Mouse (Mus musculus) intestine, embryonic 14.5 days (tissue): ENCODE results near the gene Lgmn. TPM values are rescaled to one million over a fixed set of nuclear protein-coding genes. Genes with fewer than 3 reads are reported as not detected.

Experiments used
- ATAC-seq: fragments of 200-750 bp; cut with Nextera tagmentation; replicated peaks from 2 replicates; pipeline ENCODE4 v1.8.0; 2017; ENCODE audit warnings: low read depth, moderate number of reproducible peaks, moderate TSS enrichment, moderate library complexity; ENCODE audit not compliant: low FRiP score, low TSS enrichment
- DNase-seq: peaks from one replicate; pipeline ENCODE4 v3.0.0-alpha.2; 2018; ENCODE audit warnings: low spot score
- H3K27ac ChIP-seq: fragments of 300-500 bp; sonication (generic); 2 replicates; pipeline ENCODE4 v1.5.1; 2014; ENCODE audit warnings: low read depth, mild to moderate bottlenecking, control low read depth
- H3K27me3 ChIP-seq: fragments of 300-500 bp; sonication (generic); replicated peaks from 2 replicates; pipeline ENCODE4 v1.6.1; 2014; ENCODE audit warnings: low read length, control low read depth; ENCODE audit not compliant: control insufficient read depth, insufficient read depth
- H3K36me3 ChIP-seq: fragments of 300-500 bp; sonication (generic); 2 replicates; pipeline ENCODE4 v1.6.1; 2014; ENCODE audit warnings: low read length, control low read depth; ENCODE audit not compliant: control insufficient read depth, insufficient read depth
- H3K4me1 ChIP-seq: fragments of 300-500 bp; sonication (generic); replicated peaks from 2 replicates; pipeline ENCODE4 v1.6.1; 2014; ENCODE audit warnings: low read length, control low read depth, mixed read lengths; ENCODE audit not compliant: control insufficient read depth, insufficient read depth
- H3K4me2 ChIP-seq: fragments of 300-500 bp; sonication (generic); 2 replicates; pipeline ENCODE4 v1.6.1; 2014; ENCODE audit warnings: low read length
- H3K4me3 ChIP-seq: fragments of 300-500 bp; sonication (generic); 2 replicates; pipeline ENCODE4 v1.5.1; 2014; ENCODE audit warnings: low read depth, low read length, control low read depth, mixed read lengths
- H3K9ac ChIP-seq: fragments of 300-500 bp; sonication (generic); 2 replicates; pipeline ENCODE4 v1.6.1; 2014; ENCODE audit warnings: mild to moderate bottlenecking, low read length
- H3K9me3 ChIP-seq: fragments of 300-500 bp; sonication (generic); 2 replicates; pipeline ENCODE4 v1.6.1; 2016; ENCODE audit warnings: low read length, control low read depth; ENCODE audit not compliant: control insufficient read depth
- WGBS: fragments of 180-500 bp; shearing (Covaris S2); extraction: QIAGEN DNeasy Blood & Tissue Kit; methylation state at CpG from one replicate; pipeline ENCODE4 v1.1.7; 2014; 5-methylcytosine and 5-hydroxymethylcytosine counted together
- polyA plus RNA-seq: library from polyadenylated mRNA; unstranded; fragments of >200 nt; fragmentation: Nextera tagmentation; extraction: Ambion mirVana; gene quantifications from 2 replicates; pipeline ENCODE4 v1.2.1, GENCODE M21; 2014

The Lgmn gene
- polyA plus RNA-seq, 1 experiment from 2014 or later: 79.6 TPM

GRCm38 (mm10) chr12:102359390-102359789 is 80.2 kb downstream of the Lgmn start:
- DNase-seq (no peak), ATAC-seq (no peak)
- 95% methylated on average over 4 of the region's 4 CpGs for WGBS

GRCm38 (mm10) chr12:102356781-102357180 is 82.8 kb downstream of the Lgmn start:
- H3K4me2 ChIP-seq: no peak overlapping the region
- WGBS: 90% methylated on average over 1 of the region's 1 CpGs
- no peak overlapping the region for H3K9ac ChIP-seq
- H3K4me3 ChIP-seq: no peak overlapping the region
- no peak overlapping the region for H3K27ac ChIP-seq
- peaks cover 44% of the 10 kb centered on the region for H3K36me3 ChIP-seq
- ATAC-seq (no peak), DNase-seq (no peak)
- no peaks in the 10 kb centered on the region for H3K4me1 ChIP-seq
- H3K9me3 ChIP-seq: no peaks in the 10 kb centered on the region
- H3K27me3 ChIP-seq: no peaks in the 10 kb centered on the region

More at GRCm38 (mm10) chr12:102359390-102359789, 80.2 kb downstream of the Lgmn start:
- Histone ChIP-seq H3K4me2 (no peak overlapping the region), H3K9me3 (no peaks in the 10 kb centered on the region), H3K27me3 (no peaks in the 10 kb centered on the region), H3K27ac (no peak overlapping the region), H3K9ac (no peak overlapping the region), H3K4me3 (no peak overlapping the region), H3K36me3 (peaks cover 50% of the 10 kb centered on the region), H3K4me1 (no peaks in the 10 kb centered on the region)

GRCm38 (mm10) chr12:102355784-102356183 is 83.8 kb downstream of the Lgmn start:
- ATAC-seq (no peak), DNase-seq (no peak)
- Histone ChIP-seq H3K4me3 (no peak overlapping the region), H3K4me2 (no peak overlapping the region), H3K27ac (no peak overlapping the region), H3K36me3 (peaks cover 42% of the 10 kb centered on the region), H3K4me1 (no peaks in the 10 kb centered on the region), H3K9ac (no peak overlapping the region), H3K9me3 (no peaks in the 10 kb centered on the region), H3K27me3 (no peaks in the 10 kb centered on the region)

- Histone ChIP-seq H3K36me3 (peaks cover 33% of the 10 kb centered on the region), H3K27me3 (no peaks in the 10 kb centered on the region), H3K27ac (no peak overlapping the region), H3K4me1 (no peaks in the 10 kb centered on the region), H3K9me3 (no peaks in the 10 kb centered on the region), H3K4me2 (no peak overlapping the region), H3K4me3 (no peak overlapping the region), H3K9ac (no peak overlapping the region)
- no peak for DNase-seq
- ATAC-seq: no peak
- 84% methylated on average over 10 of the region's 10 CpGs for WGBS
Measured at GRCm38 (mm10) chr12:102354126-102354984, 85.3 kb downstream of the Lgmn start.

GRCm38 (mm10) chr12:102350997-102351396 is 88.6 kb downstream of the Lgmn start:
- no peak for DNase-seq
- H3K4me2 ChIP-seq: no peak overlapping the region
- H3K9ac ChIP-seq: no peak overlapping the region
- no peaks in the 10 kb centered on the region for H3K9me3 ChIP-seq
- no peaks in the 10 kb centered on the region for H3K27me3 ChIP-seq
- no peak overlapping the region for H3K27ac ChIP-seq
- H3K4me3 ChIP-seq: no peak overlapping the region
- H3K4me1 ChIP-seq: no peaks in the 10 kb centered on the region
- 95% methylated on average over 1 of the region's 1 CpGs for WGBS
- H3K36me3 ChIP-seq: peaks cover 25% of the 10 kb centered on the region; the same call in 1 of the 2 replicates
- ATAC-seq: no peak

- ATAC-seq (no peak), DNase-seq (no peak)
- H3K36me3 ChIP-seq: peaks cover 25% of the 10 kb centered on the region; the same call in 1 of the 2 replicates
- H3K27ac ChIP-seq: no peak overlapping the region
- H3K9ac ChIP-seq: no peak overlapping the region
- H3K4me2 ChIP-seq: no peak overlapping the region
- no peaks in the 10 kb centered on the region for H3K4me1 ChIP-seq
- WGBS: 91% methylated on average over 6 of the region's 6 CpGs
- no peaks in the 10 kb centered on the region for H3K9me3 ChIP-seq
- H3K27me3 ChIP-seq: no peaks in the 10 kb centered on the region
- no peak overlapping the region for H3K4me3 ChIP-seq
Measured at GRCm38 (mm10) chr12:102348447-102348846, 91.2 kb downstream of the Lgmn start.

- 14% methylated on average over 1 of the region's 1 CpGs for WGBS
- DNase-seq: no peak
- H3K4me1 ChIP-seq: 0 out of 2 replicates have a peak, but pooled peaks cover 2% of the 10 kb centered on the region
- no peak for ATAC-seq
- H3K9me3 ChIP-seq: no peaks in the 10 kb centered on the region
- H3K27me3 ChIP-seq: no peaks in the 10 kb centered on the region
- H3K4me2 ChIP-seq: no peak overlapping the region
- H3K9ac ChIP-seq: no peak overlapping the region
- peaks cover 12% of the 10 kb centered on the region; the same call in 1 of the 2 replicates for H3K36me3 ChIP-seq
- no peak overlapping the region for H3K27ac ChIP-seq
- no peak overlapping the region for H3K4me3 ChIP-seq
Measured at GRCm38 (mm10) chr12:102346507-102346906, 93.1 kb downstream of the Lgmn start.

GRCm38 (mm10) chr12:102345031-102345815 is 94.4 kb downstream of the Lgmn start:
- Histone ChIP-seq H3K27ac (no peak overlapping the region), H3K4me3 (no peak overlapping the region), H3K9ac (no peak overlapping the region), H3K4me2 (no peak overlapping the region), H3K4me1 (0 out of 2 replicates have a peak, but pooled peaks cover 2% of the 10 kb centered on the region), H3K27me3 (no peaks in the 10 kb centered on the region), H3K9me3 (no peaks in the 10 kb centered on the region), H3K36me3 (peaks cover 4% of the 10 kb centered on the region; the same call in 1 of the 2 replicates)
- WGBS: 72% methylated on average over 14 of the region's 14 CpGs
- no peak for ATAC-seq
- no peak for DNase-seq
